Mouse (Mus musculus) liver, postnatal 0 days (tissue): Measurements from ENCODE around the gene Lrch3. TPM values are rescaled to one million over a fixed set of nuclear protein-coding genes. Genes with fewer than 3 reads are reported as not detected.
A peak's percentile ranks its signal among the peaks of the same experiment; 100 is the strongest.

Experiments used
- ATAC-seq: fragments of 200-750 bp; cut with Nextera tagmentation; 2 replicates; pipeline ENCODE4 v1.8.0; 2017; ENCODE audit warnings: mild to moderate bottlenecking, moderate library complexity
- DNase-seq: peaks from one replicate; pipeline ENCODE4 v3.0.0-alpha.2; 2016
- H3K27ac ChIP-seq: fragments of 300-500 bp; sonication (generic); 2 replicates; pipeline ENCODE4 v1.5.1; 2014; ENCODE audit warnings: antibody characterized with exemption, moderate library complexity, mild to moderate bottlenecking, low read depth
- H3K27me3 ChIP-seq: fragments of 300-500 bp; sonication (generic); 2 replicates; pipeline ENCODE4 v1.6.1; 2014; ENCODE audit warnings: low read length, control low read depth, mixed read lengths; ENCODE audit not compliant: insufficient read depth
- H3K36me3 ChIP-seq: fragments of 300-500 bp; sonication (generic); replicated peaks from 2 replicates; pipeline ENCODE4 v1.6.1; 2014; ENCODE audit warnings: mild to moderate bottlenecking, control low read depth, low read length, moderate library complexity, mixed read lengths; ENCODE audit not compliant: insufficient read depth
- H3K4me1 ChIP-seq: fragments of 300-500 bp; sonication (generic); 2 replicates; pipeline ENCODE4 v1.6.1; 2014; ENCODE audit warnings: antibody characterized with exemption, mild to moderate bottlenecking, control low read depth; ENCODE audit not compliant: insufficient read depth
- H3K4me2 ChIP-seq: fragments of 300-500 bp; sonication (generic); 2 replicates; pipeline ENCODE4 v1.6.1; 2014; ENCODE audit warnings: low read depth, mild to moderate bottlenecking, low read length, moderate library complexity, mixed read lengths
- H3K4me3 ChIP-seq: fragments of 300-500 bp; sonication (generic); 2 replicates; pipeline ENCODE4 v1.5.1; 2014; ENCODE audit warnings: low read depth, low read length
- H3K9ac ChIP-seq: fragments of 300-500 bp; sonication (generic); replicated peaks from 2 replicates; pipeline ENCODE4 v1.6.1; 2014; ENCODE audit warnings: mild to moderate bottlenecking, moderate library complexity
- H3K9me3 ChIP-seq: fragments of 300-500 bp; sonication (generic); 2 replicates; pipeline ENCODE4 v1.6.1; 2016; ENCODE audit warnings: mild to moderate bottlenecking, control low read depth, low read length, mixed read lengths
- CTCF ChIP-seq: sonication (generic); IDR thresholded peaks from 2 replicates; pipeline ENCODE4 v1.5.1; 2016; ENCODE audit warnings: antibody characterized with exemption, low read depth
- EP300 ChIP-seq: IDR thresholded peaks from 2 replicates; pipeline ENCODE4 v1.6.1; 2016; ENCODE audit warnings: antibody characterized with exemption, low read depth, mild to moderate bottlenecking
- WGBS: fragments of 180-500 bp; shearing (Covaris S2); extraction: QIAGEN DNeasy Blood & Tissue Kit; methylation state at CpG from one replicate; pipeline ENCODE4 v1.1.7; 2014; ENCODE audit not compliant: insufficient replicate concordance; 5-methylcytosine and 5-hydroxymethylcytosine counted together
- polyA plus RNA-seq: library from polyadenylated mRNA; unstranded; fragments of >200 nt; fragmentation: Nextera tagmentation; extraction: Ambion mirVana; gene quantifications from 2 replicates; pipeline ENCODE4 v1.2.1, GENCODE M21; 2015

Lrch3 gene
- polyA plus RNA-seq, 1 experiment from 2014 or later: 4.3 TPM

DNA sequence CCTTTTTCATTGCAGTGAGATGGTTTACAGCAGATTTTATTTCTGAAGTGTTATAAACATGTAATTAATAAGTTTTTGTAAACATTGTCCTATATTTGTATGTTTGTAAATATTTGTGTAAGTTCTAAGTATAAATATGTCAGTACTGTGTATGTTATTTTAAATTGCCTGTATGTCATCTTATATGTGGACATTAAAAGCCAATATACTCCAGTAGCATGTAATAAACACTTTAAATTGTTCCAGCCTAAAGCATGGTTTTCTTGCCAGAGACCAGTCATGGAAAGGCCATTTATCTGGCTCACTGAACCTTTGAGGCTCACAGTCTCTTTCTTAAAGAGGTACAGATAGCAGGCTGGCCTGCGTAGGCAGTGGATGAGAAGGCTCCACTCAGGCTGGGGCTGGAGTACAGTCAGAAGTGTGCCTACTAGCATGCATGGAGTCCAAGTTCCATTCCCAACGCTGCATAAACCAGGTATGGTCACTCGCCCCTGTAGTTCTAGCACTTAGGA is 101.6 kb downstream of the Lrch3 start:
- H3K4me2 ChIP-seq: no peak overlapping the region
- 81% methylated on average over 3 of the region's 3 CpGs for WGBS
- TF ChIP-seq EP300 (no peak), CTCF (no peak)
- H3K27me3 ChIP-seq: no peaks in the 10 kb centered on the region
- H3K9ac ChIP-seq: no peak overlapping the region
- no peak overlapping the region for H3K4me3 ChIP-seq
- H3K9me3 ChIP-seq: no peaks in the 10 kb centered on the region
- DNase-seq: no peak
- H3K4me1 ChIP-seq: no peaks in the 10 kb centered on the region
- peaks cover 30% of the 10 kb centered on the region for H3K36me3 ChIP-seq
- no peak for ATAC-seq
- no peak overlapping the region for H3K27ac ChIP-seq

DNA sequence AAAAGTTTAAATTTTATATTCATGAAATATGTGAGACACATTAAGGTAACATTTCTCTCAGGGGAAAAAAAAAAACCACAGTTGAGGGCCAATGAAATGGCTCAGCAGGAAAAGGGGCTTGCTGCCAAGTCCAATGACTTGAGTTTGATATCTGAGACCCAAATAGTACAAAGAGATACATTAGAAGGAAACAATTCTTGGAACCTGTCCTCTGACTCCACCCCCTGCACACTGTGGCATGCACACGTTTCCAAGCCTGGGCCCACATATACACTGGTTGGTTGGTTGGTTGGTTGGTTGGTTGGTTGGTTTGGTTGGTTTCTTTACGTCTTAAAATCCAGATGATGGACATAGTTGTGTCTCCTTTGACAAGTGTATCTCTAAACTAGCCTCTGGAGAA is 102.1 kb downstream of the Lrch3 start:
- Histone ChIP-seq H3K27ac (no peak overlapping the region), H3K9ac (no peak overlapping the region), H3K4me2 (no peak overlapping the region), H3K4me1 (no peaks in the 10 kb centered on the region), H3K36me3 (peaks cover 27% of the 10 kb centered on the region), H3K27me3 (no peaks in the 10 kb centered on the region), H3K4me3 (no peak overlapping the region), H3K9me3 (no peaks in the 10 kb centered on the region)
- DNase-seq (no peak), ATAC-seq (no peak)
- TF ChIP-seq EP300 (no peak), CTCF (no peak)
- 76% methylated on average over 2 of the region's 2 CpGs for WGBS

DNA sequence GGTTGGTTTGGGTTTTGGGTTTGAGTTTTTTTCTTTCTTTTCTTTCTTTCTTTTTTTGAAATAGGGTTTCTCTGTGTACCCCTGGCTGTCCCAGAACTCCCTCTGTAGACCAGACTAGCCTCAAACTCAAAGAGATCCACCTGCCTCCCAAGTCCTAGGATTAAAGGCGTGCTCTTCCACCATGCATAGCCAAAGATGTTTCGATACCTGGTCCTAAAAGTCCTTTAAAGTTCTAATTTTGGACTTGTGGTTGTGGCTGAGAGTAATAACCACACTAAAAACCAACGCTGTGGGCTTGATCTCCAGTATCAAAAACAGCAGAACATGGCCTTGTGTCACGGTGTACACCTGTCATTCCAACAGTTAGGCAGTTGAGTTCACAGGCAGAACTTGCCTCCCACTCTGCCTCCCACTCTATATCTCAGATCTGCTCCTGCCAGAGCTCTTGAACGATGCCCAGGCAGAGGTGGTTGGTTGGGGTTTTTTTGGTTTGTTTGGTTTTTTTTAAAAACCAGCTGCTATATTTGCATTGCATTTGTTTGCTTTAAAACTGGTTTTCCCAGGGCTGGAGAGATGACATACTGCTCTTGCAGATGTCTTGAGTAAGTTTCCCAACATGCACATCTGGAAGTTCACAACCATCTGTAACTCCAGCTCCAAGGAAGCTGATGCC is 103.9 kb downstream of the Lrch3 start:
- Histone ChIP-seq H3K4me1 (no peaks in the 10 kb centered on the region), H3K9ac (no peak overlapping the region), H3K27ac (no peak overlapping the region), H3K4me2 (no peak overlapping the region), H3K9me3 (no peaks in the 10 kb centered on the region), H3K36me3 (peaks cover 22% of the 10 kb centered on the region), H3K4me3 (no peak overlapping the region), H3K27me3 (no peaks in the 10 kb centered on the region)
- DNase-seq (no peak), ATAC-seq (no peak)
- TF ChIP-seq CTCF (no peak), EP300 (no peak)
- 60% methylated on average over 5 of the region's 5 CpGs for WGBS

DNA sequence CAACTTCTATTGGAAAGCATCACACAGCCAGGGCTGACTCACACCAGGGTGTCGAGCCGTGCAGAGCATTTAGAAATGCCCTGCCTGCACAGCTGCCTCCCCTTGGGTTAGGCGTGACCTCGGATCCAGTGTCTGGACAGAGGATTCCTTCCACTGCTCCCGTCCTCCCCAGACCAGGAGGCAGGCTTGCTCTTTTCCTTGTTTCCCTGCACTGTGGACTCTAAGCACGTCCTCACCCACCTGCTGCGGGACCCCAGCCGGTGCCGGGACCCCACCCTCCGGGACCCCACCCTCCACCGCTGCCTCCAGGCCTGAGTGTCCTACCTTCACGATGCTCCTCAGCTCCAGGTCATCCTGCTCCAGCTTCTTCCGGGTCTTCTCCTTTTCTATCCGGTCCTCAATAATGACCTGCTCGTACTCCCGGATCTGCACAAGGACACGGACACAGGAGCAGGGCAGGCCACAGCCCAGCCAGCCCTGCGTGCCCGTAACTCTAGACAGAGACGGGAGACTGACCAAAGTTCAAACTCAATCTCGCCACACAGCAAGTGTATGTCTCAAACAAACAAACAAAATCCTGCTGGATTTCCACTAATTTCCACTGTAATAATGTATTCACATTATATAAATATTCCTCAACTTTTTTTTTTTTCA is 105.3 kb downstream of the Lrch3 start:
- 55% methylated on average over 21 of the region's 21 CpGs for WGBS
- Histone ChIP-seq H3K4me1 (no peaks in the 10 kb centered on the region), H3K4me2 (peak overlapping the region; percentile 53), H3K9ac (peak overlapping the region; percentile 41; the same call in 1 of the 2 replicates), H3K27me3 (no peaks in the 10 kb centered on the region), H3K4me3 (peak overlapping the region; percentile 8; the same call in 1 of the 2 replicates), H3K27ac (peak overlapping the region; percentile 29), H3K9me3 (no peaks in the 10 kb centered on the region), H3K36me3 (peaks cover 8% of the 10 kb centered on the region)
- peak; percentile 58; the same call in 1 of the 2 replicates for ATAC-seq
- no peak for TF ChIP-seq CTCF
- TF ChIP-seq EP300: no peak
- no peak for DNase-seq

DNA sequence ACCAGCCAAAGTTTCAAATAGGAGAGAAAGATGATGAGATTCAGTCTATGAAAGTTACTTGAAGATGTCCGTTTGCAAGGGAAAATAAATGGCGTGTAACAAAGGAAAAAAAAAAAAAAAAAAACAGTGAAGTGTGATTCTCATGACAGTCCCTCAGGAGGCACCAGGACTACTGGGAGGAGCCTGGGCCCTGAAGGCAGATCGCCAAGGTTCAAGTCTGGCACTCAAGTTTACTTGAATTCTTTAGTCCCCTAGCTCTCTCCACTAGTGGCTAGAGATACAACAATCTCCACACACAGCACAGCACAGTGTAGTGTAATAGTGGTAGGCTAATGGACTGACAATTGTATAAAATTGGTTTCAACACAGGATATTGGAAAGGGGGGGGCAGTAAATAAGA is 107.5 kb downstream of the Lrch3 start:
- TF ChIP-seq EP300: no peak
- TF ChIP-seq CTCF: no peak

DNA sequence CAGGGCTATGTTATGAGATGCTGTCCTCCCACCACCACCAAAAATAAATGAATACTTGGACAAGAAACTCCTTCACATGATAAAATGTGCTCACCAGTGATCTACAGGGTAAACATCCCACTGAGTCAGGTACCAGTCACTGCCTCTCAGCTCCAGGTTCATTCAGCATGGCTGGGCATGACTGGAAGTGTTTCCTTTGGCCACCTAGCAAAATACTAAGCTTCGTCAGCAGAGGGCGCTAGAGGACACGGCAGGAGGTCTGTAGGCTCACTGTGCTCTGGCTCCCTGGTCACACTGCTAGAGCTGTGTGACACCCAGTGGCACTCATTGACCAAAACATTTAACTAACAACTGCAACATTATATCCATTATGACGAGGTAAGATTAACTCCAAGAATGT is 109.8 kb downstream of the Lrch3 start:
- H3K4me1 ChIP-seq: no peaks in the 10 kb centered on the region
- peak; percentile 75 for ATAC-seq
- no peaks in the 10 kb centered on the region for H3K27me3 ChIP-seq
- H3K9me3 ChIP-seq: no peaks in the 10 kb centered on the region
- H3K4me2 ChIP-seq: no peak overlapping the region
- no peaks in the 10 kb centered on the region for H3K36me3 ChIP-seq
- peak; percentile 90 for DNase-seq
- H3K9ac ChIP-seq: no peak overlapping the region
- 3% methylated on average over 4 of the region's 4 CpGs for WGBS
- no peak overlapping the region for H3K27ac ChIP-seq
- no peak overlapping the region for H3K4me3 ChIP-seq
- TF ChIP-seq EP300 (no peak), CTCF (peak; percentile 98)

More for the DNA sequence above, 107.5 kb downstream of the Lrch3 start:
- DNase-seq (no peak), ATAC-seq (no peak)
- Histone ChIP-seq H3K4me2 (no peak overlapping the region), H3K9me3 (no peaks in the 10 kb centered on the region), H3K4me3 (no peak overlapping the region), H3K27ac (no peak overlapping the region), H3K9ac (no peak overlapping the region), H3K27me3 (no peaks in the 10 kb centered on the region), H3K4me1 (no peaks in the 10 kb centered on the region), H3K36me3 (no peaks in the 10 kb centered on the region)
- 68% methylated on average over 3 of the region's 3 CpGs for WGBS
